11 mouse cellular contexts compared by ENCODE assay signal in genomic region chr2:131205521-131206182, GRCm38 (mm10). TPM values are rescaled to one million over a fixed set of nuclear protein-coding genes. Genes with fewer than 3 reads are reported as not detected.
DNase-seq lines count a peak whose midpoint lies in the region; ATAC-seq lines count a peak whose summit lies in the region.
"Had no signal": no experiment of that assay in that cellular context is flagged by ENCODE, and none has a peak within 500 bp of the region (broad histone marks: within the 10 kb centered on the region; RNA-seq: fewer than 3 reads in every experiment).

No protein-coding gene starts in this region.

- H3K4me3 ChIP-seq in embryonic facial prominence, embryonic 13.5 days: no peak overlapping the region
- H3K4me3 ChIP-seq in embryonic facial prominence, embryonic 10.5 days: no peak overlapping the region
- no peak overlapping the region for H3K4me3 ChIP-seq in limb, embryonic 13.5 days
- no peak overlapping the region for H3K4me3 ChIP-seq in limb, embryonic 10.5 days
- H3K4me3 ChIP-seq: heart, embryonic 15.5 days had no signal

- no peak overlapping the region for H3K9ac ChIP-seq in embryonic facial prominence, embryonic 13.5 days
- H3K9ac ChIP-seq in limb, embryonic 13.5 days: no peak overlapping the region
- H3K9ac ChIP-seq: heart, embryonic 15.5 days had no signal

- H3K27ac ChIP-seq in embryonic facial prominence, embryonic 13.5 days: peak overlapping the region; percentile 91; the same call in 1 of the 2 replicates
- no peak overlapping the region for H3K27ac ChIP-seq in embryonic facial prominence, embryonic 10.5 days (replicated peaks)
- peak overlapping the region; percentile 82; the same call in 1 of the 2 replicates for H3K27ac ChIP-seq in limb, embryonic 13.5 days
- no peak overlapping the region for H3K27ac ChIP-seq in limb, embryonic 10.5 days

- WGBS in embryonic facial prominence, embryonic 13.5 days: 78% methylated on average over 8 of the region's 8 CpGs
- WGBS in embryonic facial prominence, embryonic 10.5 days: 85% methylated on average over 8 of the region's 8 CpGs
- 77% methylated on average over 8 of the region's 8 CpGs for WGBS in limb, embryonic 13.5 days
- 87% methylated on average over 8 of the region's 8 CpGs for WGBS in limb, embryonic 10.5 days

- H3K4me2 ChIP-seq in embryonic facial prominence, embryonic 13.5 days: no peak overlapping the region
- no peak overlapping the region for H3K4me2 ChIP-seq in limb, embryonic 13.5 days (replicated peaks)

- ATAC-seq in embryonic facial prominence, embryonic 13.5 days (ENCODE audit: insufficient number of reproducible peaks, insufficient read depth, low FRiP score, low TSS enrichment, low read depth): no peak
- ATAC-seq in limb, embryonic 13.5 days (ENCODE audit: low FRiP score, low read depth): no peak
- ATAC-seq in erythroid progenitor cell, adult 5-6 weeks (replicated peaks; ENCODE audit: low FRiP score, poor library complexity, severe bottlenecking): peak; percentile 52
- ATAC-seq in frontal cortex, adult (ENCODE audit: low TSS enrichment): no peak

- no peaks in the 10 kb centered on the region for H3K9me3 ChIP-seq in embryonic facial prominence, embryonic 13.5 days
- no peaks in the 10 kb centered on the region for H3K9me3 ChIP-seq in embryonic facial prominence, embryonic 10.5 days
- no peaks in the 10 kb centered on the region for H3K9me3 ChIP-seq in limb, embryonic 13.5 days
- no peaks in the 10 kb centered on the region for H3K9me3 ChIP-seq in limb, embryonic 10.5 days (replicated peaks)
- H3K9me3 ChIP-seq: heart, embryonic 15.5 days had no signal

- H3K27me3 ChIP-seq in embryonic facial prominence, embryonic 13.5 days: no peaks in the 10 kb centered on the region
- H3K27me3 ChIP-seq in embryonic facial prominence, embryonic 10.5 days (replicated peaks; ENCODE audit: low read depth, poor library complexity, severe bottlenecking): no peaks in the 10 kb centered on the region
- H3K27me3 ChIP-seq in limb, embryonic 13.5 days: no peaks in the 10 kb centered on the region
- no peaks in the 10 kb centered on the region for H3K27me3 ChIP-seq in limb, embryonic 10.5 days (ENCODE audit: low read depth, poor library complexity, severe bottlenecking)
- H3K27me3 ChIP-seq: heart, embryonic 15.5 days had no signal

- peaks cover 25% of the 10 kb centered on the region for H3K4me1 ChIP-seq in embryonic facial prominence, embryonic 13.5 days
- H3K4me1 ChIP-seq in embryonic facial prominence, embryonic 10.5 days: peaks cover 15% of the 10 kb centered on the region
- H3K4me1 ChIP-seq in limb, embryonic 13.5 days: peaks cover 22% of the 10 kb centered on the region
- H3K4me1 ChIP-seq in limb, embryonic 10.5 days: peaks cover 15% of the 10 kb centered on the region

- no peak for DNase-seq in embryonic facial prominence, embryonic 10.5 days (ENCODE audit: low spot score)
- DNase-seq in limb, embryonic 10.5 days (ENCODE audit: low spot score): no peak
- peak; percentile 44 to 65 for DNase-seq in spleen, postnatal 36 days (ENCODE audit: low spot score in 2 of 2)
- no peak for DNase-seq in kidney, postnatal 10 days
- DNase-seq: cerebellum, adult 2 months; kidney, postnatal 4 days had no signal

- H3K36me3 ChIP-seq in embryonic facial prominence, embryonic 13.5 days: 0 out of 2 replicates have a peak, but pooled peaks cover 5% of the 10 kb centered on the region
- no peaks in the 10 kb centered on the region; the same call in 1 of the 2 replicates for H3K36me3 ChIP-seq in embryonic facial prominence, embryonic 10.5 days (replicated peaks)
- H3K36me3 ChIP-seq in limb, embryonic 13.5 days: peaks cover 5% of the 10 kb centered on the region; the same call in 1 of the 2 replicates
- 0 out of 2 replicates have a peak, but pooled peaks cover 6% of the 10 kb centered on the region for H3K36me3 ChIP-seq in limb, embryonic 10.5 days
- H3K36me3 ChIP-seq: heart, embryonic 15.5 days had no signal

RNA-seq across cellular contexts. Expression of gene Ap5s1, which starts 1.2 kb away (rescaled TPM):
- polyA plus RNA-seq in embryonic facial prominence, embryonic 13.5 days (2015; fragmentation: Nextera tagmentation; extraction: Ambion mirVana): 26.4 and 28.5 TPM in 2 replicates
- polyA plus RNA-seq in embryonic facial prominence, embryonic 10.5 days (2016; fragmentation: Nextera tagmentation; extraction: Ambion mirVana): 23.3 and 25.3 TPM in 2 replicates
- 28.0 and 31.3 TPM in 2 replicates for polyA plus RNA-seq in limb, embryonic 13.5 days (2015; fragmentation: Nextera tagmentation; extraction: Ambion mirVana)
- polyA plus RNA-seq in limb, embryonic 10.5 days (2016; fragmentation: Nextera tagmentation; extraction: Ambion mirVana): 18.9 and 22.6 TPM in 2 replicates
- 10.8 and 11.3 TPM in 2 replicates for total RNA-seq in erythroid progenitor cell, adult 5-6 weeks (2015; ENCODE audit: low replicate concordance)
- 10.9 and 11.4 TPM in 2 replicates for total RNA-seq in erythroid progenitor cell, adult 5-6 weeks (2017; ENCODE audit: low replicate concordance)

RNA-seq across cellular contexts. Expression of gene Spef1, which starts 18.6 kb away (rescaled TPM):
- polyA plus RNA-seq in embryonic facial prominence, embryonic 13.5 days (2015; fragmentation: Nextera tagmentation; extraction: Ambion mirVana): 4.4 and 5.1 TPM in 2 replicates
- polyA plus RNA-seq in embryonic facial prominence, embryonic 10.5 days (2016; fragmentation: Nextera tagmentation; extraction: Ambion mirVana): 3.2 TPM in 2 replicates
- 4.7 and 5.5 TPM in 2 replicates for polyA plus RNA-seq in limb, embryonic 13.5 days (2015; fragmentation: Nextera tagmentation; extraction: Ambion mirVana)
- polyA plus RNA-seq in limb, embryonic 10.5 days (2016; fragmentation: Nextera tagmentation; extraction: Ambion mirVana): 1.7 and 3.4 TPM in 2 replicates
- total RNA-seq in erythroid progenitor cell, adult 5-6 weeks (2015; ENCODE audit: low replicate concordance): 4.6 and 4.7 TPM in 2 replicates
- total RNA-seq in erythroid progenitor cell, adult 5-6 weeks (2017; ENCODE audit: low replicate concordance): 4.1 and 6.4 TPM in 2 replicates

RNA-seq across cellular contexts. Expression of gene Cdc25b, which starts 18.9 kb away (rescaled TPM):
- polyA plus RNA-seq in embryonic facial prominence, embryonic 13.5 days (2015; fragmentation: Nextera tagmentation; extraction: Ambion mirVana): 53.8 and 57.5 TPM in 2 replicates
- 50.0 and 52.6 TPM in 2 replicates for polyA plus RNA-seq in embryonic facial prominence, embryonic 10.5 days (2016; fragmentation: Nextera tagmentation; extraction: Ambion mirVana)
- 57.6 and 60.3 TPM in 2 replicates for polyA plus RNA-seq in limb, embryonic 13.5 days (2015; fragmentation: Nextera tagmentation; extraction: Ambion mirVana)
- polyA plus RNA-seq in limb, embryonic 10.5 days (2016; fragmentation: Nextera tagmentation; extraction: Ambion mirVana): 40.8 and 47.4 TPM in 2 replicates
- total RNA-seq in erythroid progenitor cell, adult 5-6 weeks (2015; ENCODE audit: low replicate concordance): 345 and 367 TPM in 2 replicates
- 664 and 783 TPM in 2 replicates for total RNA-seq in erythroid progenitor cell, adult 5-6 weeks (2017; ENCODE audit: low replicate concordance)

RNA-seq across cellular contexts. Expression of gene Cenpb, which starts 25.8 kb away (rescaled TPM):
- 12.3 and 12.4 TPM in 2 replicates for polyA plus RNA-seq in embryonic facial prominence, embryonic 13.5 days (2015; fragmentation: Nextera tagmentation; extraction: Ambion mirVana)
- polyA plus RNA-seq in embryonic facial prominence, embryonic 10.5 days (2016; fragmentation: Nextera tagmentation; extraction: Ambion mirVana): 7.4 and 7.6 TPM in 2 replicates
- polyA plus RNA-seq in limb, embryonic 13.5 days (2015; fragmentation: Nextera tagmentation; extraction: Ambion mirVana): 11.2 and 11.6 TPM in 2 replicates
- polyA plus RNA-seq in limb, embryonic 10.5 days (2016; fragmentation: Nextera tagmentation; extraction: Ambion mirVana): 7.7 and 8.9 TPM in 2 replicates
- total RNA-seq in erythroid progenitor cell, adult 5-6 weeks (2015; ENCODE audit: low replicate concordance): 8.3 and 8.8 TPM in 2 replicates
- total RNA-seq in erythroid progenitor cell, adult 5-6 weeks (2017; ENCODE audit: low replicate concordance): 12.5 and 15.1 TPM in 2 replicates

RNA-seq across cellular contexts. Expression of gene Mavs, which starts 28.2 kb away (rescaled TPM):
- 15.9 and 16.1 TPM in 2 replicates for polyA plus RNA-seq in embryonic facial prominence, embryonic 13.5 days (2015; fragmentation: Nextera tagmentation; extraction: Ambion mirVana)
- polyA plus RNA-seq in embryonic facial prominence, embryonic 10.5 days (2016; fragmentation: Nextera tagmentation; extraction: Ambion mirVana): 19.4 and 20.4 TPM in 2 replicates
- polyA plus RNA-seq in limb, embryonic 13.5 days (2015; fragmentation: Nextera tagmentation; extraction: Ambion mirVana): 16.6 and 16.7 TPM in 2 replicates
- polyA plus RNA-seq in limb, embryonic 10.5 days (2016; fragmentation: Nextera tagmentation; extraction: Ambion mirVana): 20.4 and 21.5 TPM in 2 replicates
- 27.0 and 33.1 TPM in 2 replicates for total RNA-seq in erythroid progenitor cell, adult 5-6 weeks (2015; ENCODE audit: low replicate concordance)
- total RNA-seq in erythroid progenitor cell, adult 5-6 weeks (2017; ENCODE audit: low replicate concordance): 12.3 and 16.3 TPM in 2 replicates

Comparison
In these comparisons a context has a peak if more than half of its experiments do, and no peak if none do; other contexts are left out.
1. H3K27ac ChIP-seq: peak in embryonic facial prominence, embryonic 13.5 days (single experiment) and limb, embryonic 13.5 days (single experiment); none in embryonic facial prominence, embryonic 10.5 days (single experiment) and limb, embryonic 10.5 days (single experiment).
2. DNase-seq: peak in spleen, postnatal 36 days (2 of 2); none in embryonic facial prominence, embryonic 10.5 days (single experiment), limb, embryonic 10.5 days (single experiment) and kidney, postnatal 10 days (single experiment).